Mouse (Mus musculus) intestine, embryonic 14.5 days (tissue): ENCODE results near the gene D11Wsu47e. TPM values are rescaled to one million over a fixed set of nuclear protein-coding genes. Genes with fewer than 3 reads are reported as not detected.

Experiments used
- ATAC-seq: fragments of 200-750 bp; cut with Nextera tagmentation; replicated peaks from 2 replicates; pipeline ENCODE4 v1.8.0; 2017; ENCODE audit warnings: low read depth, moderate number of reproducible peaks, moderate TSS enrichment, moderate library complexity; ENCODE audit not compliant: low FRiP score, low TSS enrichment
- DNase-seq: peaks from one replicate; pipeline ENCODE4 v3.0.0-alpha.2; 2018; ENCODE audit warnings: low spot score
- H3K27ac ChIP-seq: fragments of 300-500 bp; sonication (generic); 2 replicates; pipeline ENCODE4 v1.5.1; 2014; ENCODE audit warnings: low read depth, mild to moderate bottlenecking, control low read depth
- H3K27me3 ChIP-seq: fragments of 300-500 bp; sonication (generic); replicated peaks from 2 replicates; pipeline ENCODE4 v1.6.1; 2014; ENCODE audit warnings: low read length, control low read depth; ENCODE audit not compliant: control insufficient read depth, insufficient read depth
- H3K36me3 ChIP-seq: fragments of 300-500 bp; sonication (generic); 2 replicates; pipeline ENCODE4 v1.6.1; 2014; ENCODE audit warnings: low read length, control low read depth; ENCODE audit not compliant: control insufficient read depth, insufficient read depth
- H3K4me1 ChIP-seq: fragments of 300-500 bp; sonication (generic); replicated peaks from 2 replicates; pipeline ENCODE4 v1.6.1; 2014; ENCODE audit warnings: low read length, control low read depth, mixed read lengths; ENCODE audit not compliant: control insufficient read depth, insufficient read depth
- H3K4me2 ChIP-seq: fragments of 300-500 bp; sonication (generic); 2 replicates; pipeline ENCODE4 v1.6.1; 2014; ENCODE audit warnings: low read length
- H3K4me3 ChIP-seq: fragments of 300-500 bp; sonication (generic); 2 replicates; pipeline ENCODE4 v1.5.1; 2014; ENCODE audit warnings: low read depth, low read length, control low read depth, mixed read lengths
- H3K9ac ChIP-seq: fragments of 300-500 bp; sonication (generic); 2 replicates; pipeline ENCODE4 v1.6.1; 2014; ENCODE audit warnings: mild to moderate bottlenecking, low read length
- H3K9me3 ChIP-seq: fragments of 300-500 bp; sonication (generic); 2 replicates; pipeline ENCODE4 v1.6.1; 2016; ENCODE audit warnings: low read length, control low read depth; ENCODE audit not compliant: control insufficient read depth
- WGBS: fragments of 180-500 bp; shearing (Covaris S2); extraction: QIAGEN DNeasy Blood & Tissue Kit; methylation state at CpG from one replicate; pipeline ENCODE4 v1.1.7; 2014; 5-methylcytosine and 5-hydroxymethylcytosine counted together
- polyA plus RNA-seq: library from polyadenylated mRNA; unstranded; fragments of >200 nt; fragmentation: Nextera tagmentation; extraction: Ambion mirVana; gene quantifications from 2 replicates; pipeline ENCODE4 v1.2.1, GENCODE M21; 2014

Gene D11Wsu47e
- polyA plus RNA-seq, 1 experiment from 2014 or later, result 22.9 TPM

DNA sequence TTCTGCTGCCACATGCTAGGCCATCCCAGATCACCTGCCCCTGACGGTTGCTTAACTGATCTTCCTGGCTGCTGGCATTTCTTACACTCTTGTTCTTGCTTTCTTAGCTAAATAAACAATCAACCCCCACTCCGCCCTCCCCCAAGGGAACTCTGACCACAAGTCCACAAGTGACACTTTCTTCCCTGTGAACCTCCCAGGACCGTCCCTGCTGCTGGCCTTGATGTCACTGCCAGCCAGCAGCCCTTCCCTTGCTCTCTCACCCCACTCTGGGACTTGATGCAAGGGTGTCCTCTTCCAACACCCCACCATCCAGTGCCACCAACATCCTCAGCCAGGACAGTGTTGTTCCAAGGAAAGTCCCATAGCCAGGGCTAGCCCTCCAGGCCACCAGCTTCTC lies 46.7 kb downstream of the D11Wsu47e start:
- Histone ChIP-seq H3K36me3 (peaks cover 40% of the 10 kb centered on the region), H3K4me2 (no peak overlapping the region), H3K4me1 (peaks cover 32% of the 10 kb centered on the region), H3K9me3 (no peaks in the 10 kb centered on the region), H3K27me3 (no peaks in the 10 kb centered on the region), H3K4me3 (no peak overlapping the region), H3K27ac (no peak overlapping the region), H3K9ac (no peak overlapping the region)
- no peak for DNase-seq
- no peak for ATAC-seq
- WGBS, result 66% methylated on average over 3 of the region's 3 CpGs

GRCm38 (mm10) chr11:113731945-113732612 lies 47.9 kb downstream of the D11Wsu47e start:
- Histone ChIP-seq H3K4me1 (peaks cover 39% of the 10 kb centered on the region), H3K36me3 (peaks cover 28% of the 10 kb centered on the region), H3K9me3 (no peaks in the 10 kb centered on the region), H3K9ac (no peak overlapping the region), H3K27ac (no peak overlapping the region), H3K4me2 (no peak overlapping the region), H3K4me3 (no peak overlapping the region), H3K27me3 (no peaks in the 10 kb centered on the region)
- ATAC-seq, result no peak
- DNase-seq, result no peak
- 92% methylated on average over 10 of the region's 10 CpGs for WGBS

DNA sequence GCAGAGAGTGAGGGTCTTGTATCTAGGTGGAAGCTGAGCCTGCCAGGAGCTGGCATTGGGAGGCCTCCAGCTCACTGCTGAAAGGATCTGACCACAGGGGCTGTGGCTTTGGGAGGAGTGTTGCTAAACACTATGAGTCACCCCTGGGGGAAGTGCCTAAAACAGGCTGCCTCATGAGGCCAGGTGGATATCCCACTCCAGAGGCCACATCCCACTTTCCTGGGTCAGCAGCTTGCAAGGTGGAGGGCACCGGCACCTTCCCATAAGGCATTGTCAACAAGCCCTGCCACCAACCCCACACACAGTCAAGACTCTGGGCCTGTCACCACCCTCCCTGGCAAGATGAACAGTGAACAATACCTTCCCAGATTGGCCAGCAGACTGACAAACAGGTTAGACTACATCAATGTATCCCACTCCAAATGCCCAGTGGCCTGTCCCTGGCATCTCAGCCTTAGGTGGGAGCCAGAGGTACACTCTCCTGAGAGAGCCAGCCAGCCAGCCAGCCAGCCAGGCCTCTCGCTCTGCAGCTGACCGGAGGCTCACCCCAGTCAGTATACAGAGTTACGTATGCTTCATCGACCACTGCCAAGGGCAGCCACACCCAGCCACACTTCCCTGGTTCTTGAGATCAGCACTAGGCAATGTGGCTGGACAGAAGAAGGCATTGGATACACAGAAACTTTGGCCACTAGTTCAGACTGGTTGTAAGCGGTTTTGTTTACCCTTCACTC lies 49.6 kb downstream of the D11Wsu47e start:
- Histone ChIP-seq H3K4me1 (peaks cover 48% of the 10 kb centered on the region), H3K4me2 (0 out of 2 replicates have a peak overlapping the region, but pooled peaks have one; percentile 18), H3K27ac (peak overlapping the region; percentile 73), H3K4me3 (no peak overlapping the region), H3K9ac (no peak overlapping the region), H3K9me3 (no peaks in the 10 kb centered on the region), H3K27me3 (no peaks in the 10 kb centered on the region), H3K36me3 (peaks cover 10% of the 10 kb centered on the region)
- DNase-seq (peak; percentile 62), ATAC-seq (peak; percentile 57)
- 51% methylated on average over 6 of the region's 6 CpGs for WGBS

- Histone ChIP-seq H3K4me3 (no peak overlapping the region), H3K9me3 (no peaks in the 10 kb centered on the region), H3K9ac (0 out of 2 replicates have a peak overlapping the region, but pooled peaks have one; percentile 17), H3K27ac (peak overlapping the region; percentile 23), H3K4me1 (peaks cover 60% of the 10 kb centered on the region), H3K36me3 (no peaks in the 10 kb centered on the region; the same call in 1 of the 2 replicates), H3K4me2 (no peak overlapping the region), H3K27me3 (no peaks in the 10 kb centered on the region)
- ATAC-seq (no peak), DNase-seq (no peak)
- 48% methylated on average over 6 of the region's 6 CpGs for WGBS
These were observed 50.9 kb downstream of the D11Wsu47e start for GRCm38 (mm10) chr11:113735151-113735550.

DNA sequence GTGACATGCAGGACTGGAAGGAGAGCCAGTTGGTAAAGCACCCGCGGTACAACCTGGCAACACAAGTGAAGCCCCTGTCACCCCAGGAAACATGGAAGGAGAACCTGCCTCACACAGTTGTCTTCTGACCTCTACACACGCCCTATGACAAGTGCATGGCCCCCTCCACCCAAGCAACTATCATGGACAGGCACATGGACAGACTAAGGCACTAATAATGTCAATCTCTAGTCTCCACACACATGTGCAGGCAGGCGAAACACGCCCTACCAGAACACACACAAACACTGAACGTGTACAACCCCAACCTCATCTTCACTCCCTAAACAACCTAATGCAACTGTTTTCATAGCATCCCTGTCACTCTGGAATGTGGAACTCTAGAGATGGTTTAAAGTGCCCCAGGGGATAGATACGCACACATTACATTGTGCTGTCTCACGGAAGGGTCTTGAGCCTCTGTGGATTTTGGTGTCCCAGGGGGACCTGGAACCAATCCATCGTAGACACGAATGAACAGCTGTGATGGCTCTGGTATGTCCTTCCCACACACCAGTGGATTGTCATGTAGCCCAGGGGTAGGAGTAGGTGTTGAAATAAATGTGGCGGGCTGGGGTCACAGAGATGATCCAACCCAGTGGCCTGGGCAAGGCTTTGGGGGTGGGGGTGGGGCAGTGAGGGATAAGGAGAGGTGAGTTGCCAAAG lies 52.8 kb downstream of the D11Wsu47e start:
- Histone ChIP-seq H3K27me3 (no peaks in the 10 kb centered on the region), H3K4me2 (no peak overlapping the region), H3K9me3 (no peaks in the 10 kb centered on the region), H3K36me3 (no peaks in the 10 kb centered on the region; the same call in 1 of the 2 replicates), H3K4me3 (no peak overlapping the region), H3K4me1 (peaks cover 64% of the 10 kb centered on the region), H3K9ac (no peak overlapping the region), H3K27ac (no peak overlapping the region)
- DNase-seq (no peak), ATAC-seq (no peak)
- 63% methylated on average over 11 of the region's 11 CpGs for WGBS

GRCm38 (mm10) chr11:113737553-113737854 lies 53.3 kb downstream of the D11Wsu47e start:
- no peak overlapping the region for H3K4me3 ChIP-seq
- 75% methylated on average over 3 of the region's 3 CpGs for WGBS
- H3K36me3 ChIP-seq, result no peaks in the 10 kb centered on the region; the same call in 1 of the 2 replicates
- H3K27ac ChIP-seq, result no peak overlapping the region
- no peak overlapping the region for H3K4me2 ChIP-seq
- H3K4me1 ChIP-seq, result peaks cover 64% of the 10 kb centered on the region
- no peaks in the 10 kb centered on the region for H3K27me3 ChIP-seq
- H3K9me3 ChIP-seq, result no peaks in the 10 kb centered on the region
- no peak for DNase-seq
- ATAC-seq, result no peak
- no peak overlapping the region for H3K9ac ChIP-seq

DNA sequence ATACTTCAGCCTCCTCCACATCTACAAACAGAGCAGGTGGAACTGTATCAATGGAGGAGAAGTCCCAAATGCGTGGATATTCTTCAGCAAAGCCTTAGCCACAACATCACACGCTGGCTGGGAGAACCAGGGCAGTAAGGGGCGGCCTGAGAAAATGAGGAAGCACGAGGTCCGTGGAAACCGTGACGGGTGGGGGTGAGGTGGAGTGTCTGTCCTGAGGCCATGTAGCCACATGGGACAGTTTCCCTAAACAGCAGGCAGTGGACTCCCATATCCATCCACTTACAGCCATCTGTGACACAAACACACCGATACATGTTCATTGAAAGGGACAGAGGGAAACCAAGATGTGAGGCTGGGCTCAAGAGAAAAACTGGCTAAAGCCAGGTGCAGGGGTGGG lies 53.7 kb downstream of the D11Wsu47e start:
- no peaks in the 10 kb centered on the region for H3K27me3 ChIP-seq
- H3K4me2 ChIP-seq, result no peak overlapping the region
- H3K9ac ChIP-seq, result no peak overlapping the region
- 82% methylated on average over 8 of the region's 8 CpGs for WGBS
- peaks cover 4% of the 10 kb centered on the region for H3K36me3 ChIP-seq
- H3K9me3 ChIP-seq, result no peaks in the 10 kb centered on the region
- peaks cover 60% of the 10 kb centered on the region for H3K4me1 ChIP-seq
- no peak overlapping the region for H3K27ac ChIP-seq
- DNase-seq, result no peak
- ATAC-seq, result no peak
- H3K4me3 ChIP-seq, result no peak overlapping the region

- no peaks in the 10 kb centered on the region for H3K27me3 ChIP-seq
- peaks cover 48% of the 10 kb centered on the region for H3K4me1 ChIP-seq
- H3K9ac ChIP-seq, result no peak overlapping the region
- H3K9me3 ChIP-seq, result no peaks in the 10 kb centered on the region
- 76% methylated on average over 8 of the region's 8 CpGs for WGBS
- no peak overlapping the region for H3K27ac ChIP-seq
- H3K4me2 ChIP-seq, result no peak overlapping the region
- H3K4me3 ChIP-seq, result no peak overlapping the region
- ATAC-seq, result no peak
- H3K36me3 ChIP-seq, result peaks cover 6% of the 10 kb centered on the region
- DNase-seq, result no peak
These were observed 55.0 kb downstream of the D11Wsu47e start for GRCm38 (mm10) chr11:113739213-113739612.
